Mouse (Mus musculus): ENCODE results near the gene Rps6kb2.

DNA sequence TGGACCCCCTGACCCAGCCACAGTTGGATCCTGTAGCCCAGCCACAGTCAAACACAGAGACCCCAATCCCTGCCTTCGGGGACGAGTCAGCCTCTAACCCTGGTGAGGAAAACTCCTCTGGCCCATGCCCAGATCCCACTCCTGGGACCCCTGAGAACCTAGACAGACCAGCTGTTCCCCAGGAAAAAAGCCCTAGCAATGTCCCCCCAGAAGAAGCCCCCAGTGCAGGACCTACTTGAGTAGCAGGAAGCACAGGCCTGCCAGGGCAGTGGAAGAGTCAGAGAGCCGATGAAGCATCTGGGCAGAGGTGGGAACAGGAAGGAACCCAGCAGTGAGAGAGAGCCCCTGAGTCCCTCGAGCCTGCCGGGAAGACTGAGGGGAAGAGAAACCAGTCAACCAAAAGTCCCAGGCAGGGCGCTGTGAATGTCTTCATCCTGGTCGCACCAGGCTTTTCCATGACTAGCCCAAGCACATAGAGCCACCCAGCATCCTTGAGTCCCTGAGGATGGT, 19.3 kb downstream of the Rps6kb2 start, which contains the start of gene Cabp4:
- TF ChIP-seq CTCF (IDR thresholded peaks at IDR 0.05; ENCODE audit: low read depth, low read length): no peak
- TF ChIP-seq GATA1 (IDR thresholded peaks at IDR 0.05; ENCODE audit: borderline replicate concordance, low read length): no peak
- TF ChIP-seq POLR2AphosphoS5 (IDR thresholded peaks at IDR 0.05; ENCODE audit: insufficient replicate concordance, low read depth, low read length): no peak
